17 mouse cellular contexts compared by ENCODE assay signal in the genomic region with DNA sequence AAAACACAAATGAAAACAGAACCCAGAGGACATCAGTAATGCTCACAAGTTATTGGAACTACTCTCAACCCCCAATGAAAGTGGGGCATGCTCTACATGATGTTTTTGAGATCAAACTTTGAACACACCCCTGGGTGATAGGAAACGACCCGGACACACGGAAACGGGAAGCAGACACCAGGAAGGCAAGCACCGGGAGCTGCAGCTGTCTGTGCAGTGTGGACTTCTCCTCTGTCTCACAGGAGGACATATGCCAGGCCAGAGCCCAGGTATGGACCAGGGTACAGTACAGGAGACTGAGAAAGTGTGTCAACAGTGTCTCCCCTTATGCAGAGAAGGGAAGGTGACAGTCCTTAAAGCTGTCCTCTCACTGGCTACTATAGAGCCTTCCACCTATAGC. TPM values are rescaled to one million over a fixed set of nuclear protein-coding genes. Genes with fewer than 3 reads are reported as not detected.
"Had no signal": no experiment of that assay in that cellular context is flagged by ENCODE, and none has a peak within 500 bp of the region (broad histone marks: within the 10 kb centered on the region; RNA-seq: fewer than 3 reads in every experiment).

No protein-coding gene starts in this region.

- H3K27me3 ChIP-seq: megakaryocyte, embryonic 14.5 days; midbrain, embryonic 13.5 days; midbrain, embryonic 15.5 days; neural tube, embryonic 12.5 days; stomach, embryonic 15.5 days had no signal

- H3K4me1 ChIP-seq: megakaryocyte, embryonic 14.5 days; midbrain, embryonic 13.5 days; midbrain, embryonic 15.5 days; neural tube, embryonic 12.5 days; stomach, embryonic 15.5 days had no signal

- H3K36me3 ChIP-seq: midbrain, embryonic 13.5 days; midbrain, embryonic 15.5 days; neural tube, embryonic 12.5 days; stomach, embryonic 15.5 days had no signal

- H3K9me3 ChIP-seq: midbrain, embryonic 13.5 days; midbrain, embryonic 15.5 days; neural tube, embryonic 12.5 days; stomach, embryonic 15.5 days had no signal

- DNase-seq: liver, postnatal 0 days; lung, embryonic 14.5 days; lung, postnatal 10 days; lung, postnatal 36 days; right cerebral cortex, postnatal 14 days; thymus, adult 2 months; thymus, postnatal 25 days; thymus, postnatal 4 days had no signal

- H3K4me2 ChIP-seq: lung, embryonic 14.5 days; midbrain, embryonic 11.5 days; midbrain, embryonic 13.5 days; midbrain, embryonic 15.5 days; neural tube, embryonic 12.5 days; stomach, embryonic 15.5 days had no signal

- ATAC-seq: liver, postnatal 0 days; midbrain, embryonic 13.5 days; midbrain, embryonic 15.5 days had no signal

- H3K27ac ChIP-seq: macrophage; midbrain, embryonic 13.5 days; midbrain, embryonic 15.5 days; neural tube, embryonic 12.5 days; stomach, embryonic 15.5 days; stomach, postnatal 0 days had no signal

- H3K4me3 ChIP-seq: megakaryocyte, embryonic 14.5 days; midbrain, embryonic 13.5 days; midbrain, embryonic 15.5 days; neural tube, embryonic 12.5 days; stomach, embryonic 15.5 days had no signal

- H3K9ac ChIP-seq: liver, postnatal 0 days; lung, embryonic 14.5 days; midbrain, embryonic 13.5 days; midbrain, embryonic 15.5 days; neural tube, embryonic 12.5 days; stomach, embryonic 15.5 days had no signal

RNA-seq across cellular contexts. Expression of gene Naip1, which starts 43.5 kb away (rescaled TPM):
- polyA plus RNA-seq: lung, embryonic 14.5 days; lung, embryonic 16.5 days; midbrain, embryonic 11.5 days; midbrain, embryonic 13.5 days had no signal
